Mouse (Mus musculus) myocyte (in vitro differentiated cells): ENCODE measurements at regions not wholly inside any gene's neighbourhood (a gene's known extent, or its start where the extent isn't known, plus 50 kb on each side); places are given as distances from the start of the nearest gene placed in this dataset.

Experiments
- CEBPB ChIP-seq: IDR thresholded peaks from 2 replicates; pipeline ENCODE4 v1.6.1; 2011; ENCODE audit warnings: mild to moderate bottlenecking, moderate library complexity; ENCODE audit not compliant: poor library complexity, insufficient read depth, severe bottlenecking
- E2F4 ChIP-seq: IDR thresholded peaks from one replicate; pipeline ENCODE4 v1.6.1; 2011; ENCODE audit warnings: mild to moderate bottlenecking, control low read depth, moderate library complexity; ENCODE audit not compliant: insufficient read depth
- MAX ChIP-seq: IDR thresholded peaks from one replicate; pipeline ENCODE4 v1.6.1; 2011; ENCODE audit warnings: low read depth, mild to moderate bottlenecking, control low read depth
- MYOD1 ChIP-seq, 3 experiments: IDR thresholded peaks; one replicate each; pipeline ENCODE4 v1.6.1; 2011; ENCODE audit warnings: control low read depth in 2 of 3, low read depth in 2 of 3, mild to moderate bottlenecking in 2 of 3, moderate library complexity in 1 of 3; ENCODE audit not compliant: insufficient read length in 2 of 3, control insufficient read depth in 1 of 3
- MYOG ChIP-seq, 3 experiments: IDR thresholded peaks; one replicate each; pipeline ENCODE4 v1.6.1; 2011; ENCODE audit warnings: control low read depth in 2 of 3, low read depth in 2 of 3, mild to moderate bottlenecking in 2 of 3; ENCODE audit not compliant: insufficient read length in 2 of 3, control insufficient read depth in 1 of 3, insufficient read depth in 1 of 3
- POLR2A ChIP-seq: IDR thresholded peaks from one replicate; pipeline ENCODE4 v1.6.1; 2011; ENCODE audit warnings: low read depth, mild to moderate bottlenecking, control low read depth, moderate library complexity; ENCODE audit not compliant: insufficient read length
- POLR2AphosphoS2 ChIP-seq: IDR thresholded peaks from one replicate; pipeline ENCODE4 v1.6.1; 2011; ENCODE audit warnings: low read depth, control low read depth; ENCODE audit not compliant: insufficient read length
- SRF ChIP-seq: IDR thresholded peaks from one replicate; pipeline ENCODE4 v1.6.1; 2011; ENCODE audit warnings: low read depth; ENCODE audit not compliant: control insufficient read depth, insufficient read length
- TCF12 ChIP-seq: IDR thresholded peaks from one replicate; pipeline ENCODE4 v1.6.1; 2011; ENCODE audit warnings: mild to moderate bottlenecking, control low read depth; ENCODE audit not compliant: poor library complexity, insufficient read depth, severe bottlenecking

DNA sequence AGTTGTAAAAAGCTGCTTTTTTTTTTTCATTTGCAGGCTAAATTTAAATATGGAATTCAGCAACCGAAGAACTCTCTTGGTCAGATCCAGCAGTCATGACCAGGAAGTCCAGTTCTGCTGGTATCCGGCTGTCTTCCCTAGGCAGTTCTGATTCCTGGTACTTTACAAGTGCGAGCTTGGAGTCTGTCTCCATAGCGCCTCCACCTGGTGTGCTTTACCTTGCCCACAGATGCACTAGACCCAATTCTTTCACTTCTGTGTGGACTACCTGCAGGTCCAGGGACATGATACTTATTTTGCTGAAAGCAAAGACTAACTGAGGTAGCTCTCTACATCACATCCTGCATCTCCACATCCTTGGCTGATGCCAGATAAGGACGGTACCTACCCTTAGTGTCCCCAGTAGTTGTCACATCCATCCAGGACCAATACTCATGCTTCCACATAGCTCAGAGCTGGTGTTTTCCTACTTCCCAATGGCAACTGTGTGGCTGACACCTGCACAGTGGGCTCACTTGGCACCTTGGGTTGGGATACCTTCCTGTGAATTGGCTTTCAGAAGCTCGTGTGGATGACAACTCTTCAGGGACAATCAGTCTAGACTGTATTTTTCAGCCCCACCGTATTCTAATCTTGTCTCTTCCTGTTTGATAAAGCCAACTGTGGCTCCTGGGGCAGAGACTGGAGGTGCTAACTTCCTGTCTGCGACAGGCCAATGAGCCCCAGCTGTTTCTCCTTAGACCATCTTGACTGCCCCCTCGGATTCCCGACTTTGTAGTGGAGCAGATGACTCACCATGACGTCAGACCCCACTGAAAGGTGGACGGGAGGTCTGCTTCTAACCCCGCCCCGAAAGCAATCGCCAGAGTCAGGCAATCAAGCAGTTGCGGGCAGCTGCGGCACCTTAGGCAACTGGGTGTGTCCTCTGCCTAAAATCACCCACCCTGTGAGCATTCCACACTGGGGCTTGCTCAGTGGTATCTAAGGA, 69.1 kb upstream of the Foxo1 start:
- TF ChIP-seq MAX = no peak
- TF ChIP-seq CEBPB = no peak
- no peak for TF ChIP-seq POLR2AphosphoS2
- no peak for TF ChIP-seq POLR2A
- no peak for TF ChIP-seq SRF
- peak in 1 of 3 experiments; percentile 58 for TF ChIP-seq MYOG (IDR thresholded peaks at IDR 0.05; ENCODE audit: control insufficient read depth in 1 of 3, insufficient read depth in 1 of 3, insufficient read length in 2 of 3, low read depth in 2 of 3)
- TF ChIP-seq MYOD1 (IDR thresholded peaks at IDR 0.05; ENCODE audit: control insufficient read depth in 1 of 3, insufficient read length in 2 of 3, low read depth in 2 of 3) = peak in 2 of 3 experiments; percentile 3 to 50
- TF ChIP-seq E2F4 = no peak
- no peak for TF ChIP-seq TCF12
